Mouse (Mus musculus) forebrain, postnatal 0 days (tissue): ENCODE results near the gene Kcnmb4. TPM values are rescaled to one million over a fixed set of nuclear protein-coding genes. Genes with fewer than 3 reads are reported as not detected.

Experiments
- ATAC-seq: fragments of 200-750 bp; cut with Nextera tagmentation; 2 replicates; pipeline ENCODE4 v1.8.0; 2017; ENCODE audit warnings: mild to moderate bottlenecking, moderate library complexity
- DNase-seq: peaks from one replicate; pipeline ENCODE4 v3.0.0-alpha.2; 2015
- H3K27ac ChIP-seq: fragments of 300-500 bp; sonication (generic); 2 replicates; pipeline ENCODE4 v1.5.1; 2014; ENCODE audit warnings: low read depth, mild to moderate bottlenecking, antibody characterized with exemption, low read length, moderate library complexity, mixed read lengths
- H3K27me3 ChIP-seq: fragments of 300-500 bp; sonication (generic); 2 replicates; pipeline ENCODE4 v1.6.1; 2014; ENCODE audit warnings: mild to moderate bottlenecking, low read length, mixed read lengths; ENCODE audit not compliant: insufficient read depth
- H3K36me3 ChIP-seq: fragments of 300-500 bp; sonication (generic); 2 replicates; pipeline ENCODE4 v1.6.1; 2014; ENCODE audit warnings: mild to moderate bottlenecking, moderate library complexity; ENCODE audit not compliant: insufficient read depth
- H3K4me1 ChIP-seq: fragments of 300-500 bp; sonication (generic); 2 replicates; pipeline ENCODE4 v1.6.1; 2014; ENCODE audit warnings: antibody characterized with exemption; ENCODE audit not compliant: insufficient read depth
- H3K4me2 ChIP-seq: fragments of 300-500 bp; sonication (generic); 2 replicates; pipeline ENCODE4 v1.6.1; 2014; ENCODE audit warnings: low read depth, mild to moderate bottlenecking, moderate library complexity
- H3K4me3 ChIP-seq: fragments of 300-500 bp; sonication (generic); 2 replicates; pipeline ENCODE4 v1.5.1; 2014; ENCODE audit warnings: low read depth, low read length, mixed read lengths
- H3K9ac ChIP-seq: fragments of 300-500 bp; sonication (generic); 2 replicates; pipeline ENCODE4 v1.6.1; 2014; ENCODE audit warnings: mild to moderate bottlenecking
- H3K9me3 ChIP-seq: fragments of 300-500 bp; sonication (generic); 2 replicates; pipeline ENCODE4 v1.6.1; 2016; ENCODE audit warnings: low read length
- CTCF ChIP-seq: sonication (generic); IDR thresholded peaks from 2 replicates; pipeline ENCODE4 v1.5.1; 2016; ENCODE audit warnings: antibody characterized with exemption, control low read depth, low read depth
- whole genome bisulfite sequencing: fragments of 180-500 bp; shearing (Covaris S2); extraction: QIAGEN DNeasy Blood & Tissue Kit; methylation state at CpG from one replicate; pipeline ENCODE4 v1.1.7; 2014; 5-methylcytosine and 5-hydroxymethylcytosine counted together
- polyA plus RNA-seq: library from polyadenylated mRNA; unstranded; fragments of >200 nt; fragmentation: Nextera tagmentation; extraction: Ambion mirVana; gene quantifications from 2 replicates; pipeline ENCODE4 v1.2.1, GENCODE M21; 2015
- total RNA-seq: library from RNA; depleted of rRNA; stranded (reverse); fragments of >200 nt; gene quantifications from 2 replicates; pipeline ENCODE4 v1.2.3, GENCODE M21; 2014

Kcnmb4 gene
- total and polyA plus RNA-seq, 2 experiments from 2014 or later = 29.7 to 68.5 TPM

DNA sequence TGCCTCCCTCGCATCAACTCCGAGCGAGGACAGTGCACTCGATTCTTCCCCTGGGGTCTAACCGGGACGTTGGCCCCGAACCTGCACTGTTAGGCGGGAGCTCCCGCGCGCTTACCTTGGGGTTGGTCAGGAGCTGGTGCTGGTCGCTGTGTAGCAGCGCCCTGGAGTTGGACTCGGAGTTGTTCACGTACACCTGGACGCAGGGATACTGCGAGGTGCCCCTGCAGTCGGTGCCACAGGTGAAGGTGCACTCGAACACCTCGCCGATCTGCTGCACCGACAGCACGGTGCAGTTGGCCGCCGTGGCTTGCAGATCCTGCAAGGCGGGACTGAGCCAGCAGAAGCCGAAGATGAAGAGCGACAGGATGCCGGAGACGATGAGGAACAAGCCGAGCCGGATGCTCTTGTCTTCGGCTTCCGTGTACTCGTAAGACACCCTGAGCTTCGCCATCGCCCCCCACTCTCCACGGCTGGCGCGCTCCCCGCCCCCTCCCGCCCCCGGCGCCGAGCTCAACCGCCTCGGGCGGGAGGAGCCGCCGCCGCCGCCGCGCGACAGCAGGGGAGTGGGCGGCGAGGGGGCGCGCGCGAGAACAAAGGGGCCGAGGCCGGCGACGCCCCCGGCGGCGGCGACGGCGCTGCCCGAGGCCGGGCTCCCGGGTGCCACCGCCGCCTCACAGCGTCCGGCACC, 463 bp downstream of the Kcnmb4 start:
- DNase-seq (peak; percentile 85), ATAC-seq (peak; percentile 82)
- Histone ChIP-seq H3K27ac (peak overlapping the region; percentile 93), H3K27me3 (no peaks in the 10 kb centered on the region), H3K9ac (peak overlapping the region; percentile 78), H3K9me3 (no peaks in the 10 kb centered on the region), H3K4me3 (peak overlapping the region; percentile 71), H3K4me2 (peak overlapping the region; percentile 90), H3K4me1 (peaks cover 2% of the 10 kb centered on the region; the same call in 1 of the 2 replicates), H3K36me3 (no peaks in the 10 kb centered on the region)
- no peak for TF ChIP-seq CTCF
- WGBS = 2% methylated on average over 49 of the region's 78 CpGs

GRCm38 (mm10) chr10:116472579-116472978, 1.1 kb downstream of the Kcnmb4 start:
- H3K4me3 ChIP-seq = peak overlapping the region; percentile 71
- H3K4me2 ChIP-seq = peak overlapping the region; percentile 90
- 13% methylated on average over 5 of the region's 5 CpGs for WGBS
- DNase-seq (no peak), ATAC-seq (no peak)
- no peaks in the 10 kb centered on the region for H3K9me3 ChIP-seq
- H3K27ac ChIP-seq = no peak overlapping the region; the same call in 1 of the 2 replicates
- peak overlapping the region; percentile 78 for H3K9ac ChIP-seq
- TF ChIP-seq CTCF = no peak
- H3K36me3 ChIP-seq = no peaks in the 10 kb centered on the region
- peaks cover 2% of the 10 kb centered on the region; the same call in 1 of the 2 replicates for H3K4me1 ChIP-seq
- no peaks in the 10 kb centered on the region for H3K27me3 ChIP-seq

- Histone ChIP-seq H3K27me3 (no peaks in the 10 kb centered on the region), H3K36me3 (no peaks in the 10 kb centered on the region), H3K27ac (no peak overlapping the region), H3K9me3 (no peaks in the 10 kb centered on the region), H3K4me1 (no peaks in the 10 kb centered on the region), H3K9ac (no peak overlapping the region), H3K4me2 (peak overlapping the region; percentile 90), H3K4me3 (no peak overlapping the region)
- ATAC-seq (no peak), DNase-seq (peak; percentile 17)
- WGBS = 81% methylated on average over 11 of the region's 11 CpGs
- TF ChIP-seq CTCF = no peak
Measured at GRCm38 (mm10) chr10:116470306-116470925, 3.3 kb downstream of the Kcnmb4 start.

DNA sequence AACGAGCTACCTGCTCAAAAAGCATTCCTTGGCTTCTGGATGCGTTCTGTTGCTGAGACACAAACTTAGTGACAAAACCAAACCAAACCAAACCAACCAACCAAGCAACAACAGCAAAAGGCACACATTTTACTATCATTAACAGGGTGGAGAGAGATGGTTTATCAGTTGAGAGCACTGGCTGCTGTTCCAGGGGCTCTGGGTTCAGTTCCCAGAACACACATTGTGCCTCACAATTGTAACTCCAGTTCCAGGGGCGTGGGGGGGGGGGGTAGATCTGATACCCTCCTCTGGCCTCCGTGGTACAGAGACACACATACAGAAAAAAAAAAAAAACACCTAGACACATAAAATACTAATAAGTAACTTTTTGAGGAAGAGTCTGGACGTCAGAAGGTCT, 5.6 kb downstream of the Kcnmb4 start:
- H3K27ac ChIP-seq = no peak overlapping the region
- no peak overlapping the region for H3K4me2 ChIP-seq
- DNase-seq (no peak), ATAC-seq (no peak)
- no peaks in the 10 kb centered on the region for H3K9me3 ChIP-seq
- H3K27me3 ChIP-seq = no peaks in the 10 kb centered on the region
- 87% methylated on average over 5 of the region's 5 CpGs for WGBS
- H3K9ac ChIP-seq = no peak overlapping the region
- TF ChIP-seq CTCF = no peak
- H3K4me1 ChIP-seq = no peaks in the 10 kb centered on the region
- no peaks in the 10 kb centered on the region for H3K36me3 ChIP-seq
- H3K4me3 ChIP-seq = no peak overlapping the region

- Histone ChIP-seq H3K27me3 (no peaks in the 10 kb centered on the region), H3K27ac (no peak overlapping the region), H3K4me1 (no peaks in the 10 kb centered on the region), H3K9ac (no peak overlapping the region), H3K4me2 (no peak overlapping the region), H3K4me3 (no peak overlapping the region), H3K9me3 (no peaks in the 10 kb centered on the region), H3K36me3 (no peaks in the 10 kb centered on the region)
- WGBS = 92% methylated on average over 12 of the region's 12 CpGs
- DNase-seq (no peak), ATAC-seq (no peak)
- TF ChIP-seq CTCF = no peak
Measured at GRCm38 (mm10) chr10:116463753-116464345, 9.8 kb downstream of the Kcnmb4 start.

DNA sequence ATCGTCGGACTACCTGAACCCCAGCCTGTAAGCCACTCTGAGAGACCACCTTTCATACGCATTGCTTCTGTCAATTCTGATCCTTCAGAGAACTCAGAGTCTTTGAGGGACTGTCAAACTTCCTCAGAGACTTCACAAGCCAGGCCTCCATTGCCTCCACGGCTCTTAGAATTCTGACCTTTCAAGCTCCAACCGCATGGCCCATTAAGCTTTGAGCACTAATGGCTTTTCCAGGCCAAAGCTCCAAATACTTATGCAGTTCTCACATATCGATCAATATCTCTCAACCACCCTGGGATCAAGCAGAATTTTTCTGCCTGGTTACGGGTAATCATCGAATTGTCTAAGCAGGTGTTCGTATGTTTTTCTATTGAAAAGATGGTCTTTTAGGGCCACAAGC, 12.2 kb downstream of the Kcnmb4 start:
- ATAC-seq = no peak
- H3K9ac ChIP-seq = no peak overlapping the region
- H3K4me2 ChIP-seq = no peak overlapping the region
- H3K36me3 ChIP-seq = no peaks in the 10 kb centered on the region
- H3K27ac ChIP-seq = no peak overlapping the region
- WGBS = 93% methylated on average over 9 of the region's 9 CpGs
- TF ChIP-seq CTCF = no peak
- H3K27me3 ChIP-seq = no peaks in the 10 kb centered on the region
- H3K4me1 ChIP-seq = no peaks in the 10 kb centered on the region
- H3K4me3 ChIP-seq = no peak overlapping the region
- no peaks in the 10 kb centered on the region for H3K9me3 ChIP-seq
- no peak for DNase-seq

DNA sequence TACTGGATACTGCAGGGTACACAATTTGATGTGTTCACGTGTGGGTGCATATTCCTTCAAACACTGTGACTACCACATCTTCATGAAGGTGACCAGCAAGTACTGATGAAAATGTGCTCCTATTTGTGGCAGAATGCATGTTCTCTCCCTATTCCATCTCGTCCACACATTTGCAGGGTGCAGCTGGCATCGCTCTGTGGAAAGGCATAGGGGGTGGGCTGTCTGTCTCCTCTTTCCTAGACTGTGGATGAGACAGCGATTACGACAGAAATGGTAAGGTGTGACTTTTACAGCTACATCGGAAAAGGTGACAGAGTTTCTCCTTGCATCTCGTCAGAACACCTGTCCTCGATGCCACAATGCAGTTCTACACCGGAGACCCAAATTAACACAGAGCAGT, 14.9 kb downstream of the Kcnmb4 start:
- ATAC-seq = peak; percentile 54; the same call in 1 of the 2 replicates
- H3K27ac ChIP-seq = no peak overlapping the region
- WGBS = 85% methylated on average over 9 of the region's 9 CpGs
- no peak overlapping the region for H3K4me3 ChIP-seq
- H3K9ac ChIP-seq = no peak overlapping the region
- H3K4me1 ChIP-seq = no peaks in the 10 kb centered on the region
- DNase-seq = no peak
- no peaks in the 10 kb centered on the region for H3K36me3 ChIP-seq
- H3K9me3 ChIP-seq = no peaks in the 10 kb centered on the region
- no peaks in the 10 kb centered on the region for H3K27me3 ChIP-seq
- no peak for TF ChIP-seq CTCF
- no peak overlapping the region for H3K4me2 ChIP-seq
